Mouse (Mus musculus) intestine, postnatal 0 days (tissue): Measurements from ENCODE around the gene Atp5f1. TPM values are rescaled to one million over a fixed set of nuclear protein-coding genes. Genes with fewer than 3 reads are reported as not detected.

Experiments used
- ATAC-seq: fragments of 200-750 bp; cut with Nextera tagmentation; 2 replicates; pipeline ENCODE4 v1.8.0; 2017; ENCODE audit warnings: mild to moderate bottlenecking, moderate TSS enrichment, moderate library complexity
- H3K27ac ChIP-seq: fragments of 300-500 bp; sonication (generic); 2 replicates; pipeline ENCODE4 v1.5.1; 2014; ENCODE audit warnings: mild to moderate bottlenecking, low read depth, low read length, moderate library complexity
- H3K27me3 ChIP-seq: fragments of 300-500 bp; sonication (generic); replicated peaks from 2 replicates; pipeline ENCODE4 v1.6.1; 2014; ENCODE audit warnings: low read length, mixed read lengths; ENCODE audit not compliant: control insufficient read depth, insufficient read depth
- H3K36me3 ChIP-seq: fragments of 300-500 bp; sonication (generic); 2 replicates; pipeline ENCODE4 v1.6.1; 2014; ENCODE audit warnings: mild to moderate bottlenecking, moderate library complexity; ENCODE audit not compliant: control insufficient read depth, insufficient read depth
- H3K4me1 ChIP-seq: fragments of 300-500 bp; sonication (generic); replicated peaks from 2 replicates; pipeline ENCODE4 v1.6.1; 2014; ENCODE audit warnings: antibody characterized with exemption, low read length, mixed read lengths; ENCODE audit not compliant: control insufficient read depth, insufficient read depth
- H3K4me2 ChIP-seq: fragments of 300-500 bp; sonication (generic); replicated peaks from 2 replicates; pipeline ENCODE4 v1.6.1; 2014; ENCODE audit warnings: low read depth, mild to moderate bottlenecking, moderate library complexity
- H3K4me3 ChIP-seq: fragments of 300-500 bp; sonication (generic); 2 replicates; pipeline ENCODE4 v1.5.1; 2014; ENCODE audit warnings: low read depth, low read length
- H3K9ac ChIP-seq: fragments of 300-500 bp; sonication (generic); 2 replicates; pipeline ENCODE4 v1.6.1; 2014; ENCODE audit warnings: mild to moderate bottlenecking, low read depth, low read length
- H3K9me3 ChIP-seq: fragments of 300-500 bp; sonication (generic); 2 replicates; pipeline ENCODE4 v1.6.1; 2016; ENCODE audit warnings: mixed run types; ENCODE audit not compliant: control insufficient read depth
- CTCF ChIP-seq: sonication (generic); IDR thresholded peaks from 2 replicates; pipeline ENCODE4 v1.5.1; 2016; ENCODE audit warnings: low read depth, mild to moderate bottlenecking, control low read depth, antibody characterized with exemption, moderate library complexity
- WGBS: fragments of 180-500 bp; shearing (Covaris S2); extraction: QIAGEN DNeasy Blood & Tissue Kit; methylation state at CpG from one replicate; pipeline ENCODE4 v1.1.7; 2014; 5-methylcytosine and 5-hydroxymethylcytosine counted together
- polyA plus RNA-seq: library from polyadenylated mRNA; unstranded; fragments of >200 nt; fragmentation: Nextera tagmentation; extraction: Ambion mirVana; gene quantifications from 2 replicates; pipeline ENCODE4 v1.2.1, GENCODE M21; 2015

Gene Atp5f1
- polyA plus RNA-seq, 1 experiment from 2014 or later, result 605 TPM

GRCm38 (mm10) chr3:105974174-105974573 is 14.3 kb upstream of the Atp5f1 start:
- no peak overlapping the region for H3K9ac ChIP-seq
- no peaks in the 10 kb centered on the region for H3K4me1 ChIP-seq
- no peak overlapping the region for H3K4me3 ChIP-seq
- TF ChIP-seq CTCF, result no peak
- no peaks in the 10 kb centered on the region for H3K27me3 ChIP-seq
- H3K36me3 ChIP-seq, result peaks cover 11% of the 10 kb centered on the region
- H3K9me3 ChIP-seq, result no peaks in the 10 kb centered on the region
- 88% methylated on average over 2 of the region's 2 CpGs for WGBS
- no peak for ATAC-seq
- no peak overlapping the region for H3K4me2 ChIP-seq
- no peak overlapping the region for H3K27ac ChIP-seq

GRCm38 (mm10) chr3:105973411-105973810 is 13.5 kb upstream of the Atp5f1 start, which contains the start of gene Ovgp1:
Gene Ovgp1, plus strand, starts transcription at chr3:105973711.
- peaks cover 19% of the 10 kb centered on the region for H3K36me3 ChIP-seq
- H3K4me2 ChIP-seq, result no peak within 1 kb of the TSS
- no peak within 1 kb of the TSS for H3K27ac ChIP-seq
- TF ChIP-seq CTCF, result no peak
- no peaks in the 10 kb centered on the region for H3K27me3 ChIP-seq
- no peaks in the 10 kb centered on the region for H3K4me1 ChIP-seq
- no peaks in the 10 kb centered on the region for H3K9me3 ChIP-seq
- no peak within 1 kb of the TSS for H3K9ac ChIP-seq
- 74% methylated on average over 3 of the region's 3 CpGs for WGBS
- no peak for ATAC-seq
- H3K4me3 ChIP-seq, result no peak within 1 kb of the TSS

- H3K9ac ChIP-seq, result no peak overlapping the region
- H3K36me3 ChIP-seq, result peaks cover 33% of the 10 kb centered on the region
- H3K4me2 ChIP-seq, result no peak overlapping the region
- WGBS, result 82% methylated on average over 5 of the region's 5 CpGs
- no peaks in the 10 kb centered on the region for H3K27me3 ChIP-seq
- no peaks in the 10 kb centered on the region for H3K4me1 ChIP-seq
- no peak for TF ChIP-seq CTCF
- no peak overlapping the region for H3K4me3 ChIP-seq
- H3K27ac ChIP-seq, result no peak overlapping the region
- no peak for ATAC-seq
- no peaks in the 10 kb centered on the region for H3K9me3 ChIP-seq
Measured at GRCm38 (mm10) chr3:105971831-105972446, 12.0 kb upstream of the Atp5f1 start.

GRCm38 (mm10) chr3:105960700-105961099 is 801 bp upstream of the Atp5f1 start:
- Histone ChIP-seq H3K9ac (no peak overlapping the region), H3K27me3 (no peaks in the 10 kb centered on the region), H3K9me3 (no peaks in the 10 kb centered on the region), H3K4me1 (no peaks in the 10 kb centered on the region; the same call in 1 of the 2 replicates), H3K27ac (no peak overlapping the region), H3K4me3 (no peak overlapping the region), H3K4me2 (0 out of 2 replicates have a peak overlapping the region, but pooled peaks have one; percentile 95), H3K36me3 (peaks cover 35% of the 10 kb centered on the region)
- peak; percentile 63 for TF ChIP-seq CTCF
- ATAC-seq, result no peak
- 92% methylated on average over 2 of the region's 2 CpGs for WGBS

GRCm38 (mm10) chr3:105959585-105959984 is 314 bp downstream of the Atp5f1 start:
- Histone ChIP-seq H3K4me3 (peak overlapping the region; percentile 91), H3K4me1 (no peaks in the 10 kb centered on the region; the same call in 1 of the 2 replicates), H3K27me3 (no peaks in the 10 kb centered on the region), H3K9me3 (no peaks in the 10 kb centered on the region), H3K9ac (peak overlapping the region; percentile 96), H3K36me3 (peaks cover 30% of the 10 kb centered on the region), H3K4me2 (peak overlapping the region; percentile 95), H3K27ac (peak overlapping the region; percentile 60; the same call in 1 of the 2 replicates)
- WGBS, result 0% methylated on average over 26 of the region's 26 CpGs
- no peak for TF ChIP-seq CTCF
- peak; percentile 60 for ATAC-seq

GRCm38 (mm10) chr3:105958974-105959580 is 822 bp downstream of the Atp5f1 start, which contains the start of gene Wdr77:
Gene Wdr77, plus strand, starts transcription at chr3:105959369.
- Histone ChIP-seq H3K27ac (peak within 1 kb of the TSS; percentile 92), H3K4me2 (peak within 1 kb of the TSS; percentile 95), H3K9ac (peak within 1 kb of the TSS; percentile 96), H3K9me3 (no peaks in the 10 kb centered on the region), H3K4me3 (peak within 1 kb of the TSS; percentile 91), H3K36me3 (peaks cover 28% of the 10 kb centered on the region), H3K27me3 (no peaks in the 10 kb centered on the region), H3K4me1 (no peaks in the 10 kb centered on the region; the same call in 1 of the 2 replicates)
- peak; percentile 97 for ATAC-seq
- TF ChIP-seq CTCF, result no peak
- WGBS, result under 1% methylated on average over 52 of the region's 52 CpGs
